Mouse (Mus musculus) CD4-positive, CD25-positive, alpha-beta regulatory T cell (primary cell): ENCODE data around the gene Olfr1251. TPM values are rescaled to one million over a fixed set of nuclear protein-coding genes. Genes with fewer than 3 reads are reported as not detected.

Source experiments
- polyA plus RNA-seq: library from polyadenylated mRNA; unstranded; fragments of 100-300 nt; shearing (Covaris generic); gene quantifications from one replicate; pipeline ENCODE4 v1.2.1, GENCODE M21; 2017

Gene Olfr1251
- polyA plus RNA-seq, result not detected

GRCm38 (mm10) chr2:89671836-89672235 lies at the start of gene Olfr1251:
Gene Olfr1251, minus strand, starts transcription at chr2:89671936.

GRCm38 (mm10) chr2:89661367-89661766 lies 10.4 kb downstream of the Olfr1251 start, which contains the start of gene Olfr1250:
Gene Olfr1250, minus strand, starts transcription at chr2:89661467.

GRCm38 (mm10) chr2:89634883-89635282 lies 36.9 kb downstream of the Olfr1251 start, which contains the start of gene Olfr1249:
Gene Olfr1249, minus strand, starts transcription at chr2:89634983.

GRCm38 (mm10) chr2:89618145-89618544 lies 53.6 kb downstream of the Olfr1251 start, which contains the start of gene Olfr1248:
Gene Olfr1248, minus strand, starts transcription at chr2:89618245.

Other genes starting within 250 kb of the Olfr1251 start
- gene Olfr1240, start 228.9 kb downstream of the Olfr1251 start, polyA plus RNA-seq, result not detected
- not detected for gene Olfr1241, start 184.8 kb downstream of the Olfr1251 start, polyA plus RNA-seq
- gene Olfr1242, start 173.6 kb downstream of the Olfr1251 start, polyA plus RNA-seq, result not detected
- not detected for gene Olfr1243, start 140.4 kb downstream of the Olfr1251 start, polyA plus RNA-seq
- not detected for gene Olfr1245, start 93.5 kb downstream of the Olfr1251 start, polyA plus RNA-seq
- gene Olfr1246, start 78.8 kb downstream of the Olfr1251 start, polyA plus RNA-seq, result not detected
- 0.02 TPM for gene Olfr1247, start 57.8 kb downstream of the Olfr1251 start, polyA plus RNA-seq
- not detected for gene Olfr1248, start 53.7 kb downstream of the Olfr1251 start, polyA plus RNA-seq
- gene Olfr1249, start 37.0 kb downstream of the Olfr1251 start, polyA plus RNA-seq, result not detected
- gene Olfr1250, start 10.5 kb downstream of the Olfr1251 start, polyA plus RNA-seq, result not detected
- not detected for gene Olfr1252, start 53.1 kb upstream of the Olfr1251 start, polyA plus RNA-seq
- not detected for gene Olfr1253, start 85.2 kb upstream of the Olfr1251 start, polyA plus RNA-seq
- not detected for gene Olfr1254, start 121.7 kb upstream of the Olfr1251 start, polyA plus RNA-seq
- not detected for gene Olfr1255, start 140.1 kb upstream of the Olfr1251 start, polyA plus RNA-seq
- gene Olfr1256, start 169.6 kb upstream of the Olfr1251 start, polyA plus RNA-seq, result not detected
- not detected for gene Olfr48, start 176.3 kb upstream of the Olfr1251 start, polyA plus RNA-seq
- gene Olfr1257, start 206.5 kb upstream of the Olfr1251 start, polyA plus RNA-seq, result not detected